Mouse (Mus musculus): ENCODE results near the gene Macrod1. TPM values are rescaled to one million over a fixed set of nuclear protein-coding genes. Genes with fewer than 3 reads are reported as not detected.
"Not testable (repeated sequence)": the region's sequence is repeated elsewhere in the genome, so short reads cannot be mapped to it uniquely, and the experiment has no call there.

Macrod1 gene
- polyA plus RNA-seq, 1 experiment from 2014 or later: 3.6 TPM

GRCm38 (mm10) chr19:7044706-7045105 is 11.9 kb upstream of the Macrod1 start:
- Histone ChIP-seq H3K4me1 (replicated peaks; ENCODE audit: control insufficient read depth, insufficient read depth, low read length) (no peaks in the 10 kb centered on the region), H3K36me3 (ENCODE audit: control insufficient read depth, insufficient read depth, low read length) (no peaks in the 10 kb centered on the region), H3K27me3 (ENCODE audit: control insufficient read depth, insufficient read depth, low read length) (no peaks in the 10 kb centered on the region), H3K4me3 (ENCODE audit: low read depth, low read length) (no peak overlapping the region), H3K9me3 (ENCODE audit: control insufficient read depth, low read length) (no peaks in the 10 kb centered on the region), H3K9ac (ENCODE audit: low read length) (no peak overlapping the region), H3K27ac (ENCODE audit: low read depth, low read length) (no peak overlapping the region), H3K4me2 (ENCODE audit: low read depth, low read length, severe bottlenecking) (no peak overlapping the region)
- 31% methylated on average over 4 of the region's 4 CpGs for WGBS
- DNase-seq (ENCODE audit: low spot score) (no peak), ATAC-seq (replicated peaks; ENCODE audit: low FRiP score) (no peak)

GRCm38 (mm10) chr19:7053382-7053781 is 3.2 kb upstream of the Macrod1 start:
- ATAC-seq (replicated peaks; ENCODE audit: low FRiP score); H3K4me2 ChIP-seq (ENCODE audit: low read depth, low read length, severe bottlenecking); H3K4me3 ChIP-seq (ENCODE audit: low read depth, low read length); H3K9ac ChIP-seq (ENCODE audit: low read length); H3K9me3 ChIP-seq (ENCODE audit: control insufficient read depth, low read length); DNase-seq (ENCODE audit: low spot score); H3K27ac ChIP-seq (ENCODE audit: low read depth, low read length); H3K27me3 ChIP-seq (ENCODE audit: control insufficient read depth, insufficient read depth, low read length); H3K36me3 ChIP-seq (ENCODE audit: control insufficient read depth, insufficient read depth, low read length): not testable (repeated sequence)
- 82% methylated on average over 4 of the region's 4 CpGs for whole genome bisulfite sequencing
- H3K4me1 ChIP-seq (replicated peaks; ENCODE audit: control insufficient read depth, insufficient read depth, low read length): peaks cover 17% of the 10 kb centered on the region

GRCm38 (mm10) chr19:7054772-7055171 is 1.8 kb upstream of the Macrod1 start:
- Histone ChIP-seq H3K27me3 (ENCODE audit: control insufficient read depth, insufficient read depth, low read length) (peaks cover 5% of the 10 kb centered on the region; the same call in 1 of the 2 replicates), H3K4me1 (replicated peaks; ENCODE audit: control insufficient read depth, insufficient read depth, low read length) (peaks cover 19% of the 10 kb centered on the region), H3K9ac (ENCODE audit: low read length) (no peak overlapping the region), H3K9me3 (ENCODE audit: control insufficient read depth, low read length) (no peaks in the 10 kb centered on the region), H3K27ac (ENCODE audit: low read depth, low read length) (no peak overlapping the region), H3K36me3 (ENCODE audit: control insufficient read depth, insufficient read depth, low read length) (no peaks in the 10 kb centered on the region), H3K4me2 (ENCODE audit: low read depth, low read length, severe bottlenecking) (no peak overlapping the region), H3K4me3 (ENCODE audit: low read depth, low read length) (no peak overlapping the region)
- ATAC-seq (replicated peaks; ENCODE audit: low FRiP score) (no peak), DNase-seq (ENCODE audit: low spot score) (no peak)
- WGBS: 74% methylated on average over 10 of the region's 10 CpGs

GRCm38 (mm10) chr19:7055173-7055572 is 1.4 kb upstream of the Macrod1 start:
- H3K4me2 ChIP-seq (ENCODE audit: low read depth, low read length, severe bottlenecking): no peak overlapping the region
- ATAC-seq (replicated peaks; ENCODE audit: low FRiP score) (no peak), DNase-seq (ENCODE audit: low spot score) (no peak)
- 44% methylated on average over 3 of the region's 3 CpGs for WGBS
- H3K36me3 ChIP-seq (ENCODE audit: control insufficient read depth, insufficient read depth, low read length): no peaks in the 10 kb centered on the region
- no peak overlapping the region for H3K27ac ChIP-seq (ENCODE audit: low read depth, low read length)
- peaks cover 6% of the 10 kb centered on the region; the same call in 1 of the 2 replicates for H3K27me3 ChIP-seq (ENCODE audit: control insufficient read depth, insufficient read depth, low read length)
- H3K4me3 ChIP-seq (ENCODE audit: low read depth, low read length): no peak overlapping the region
- H3K9me3 ChIP-seq (ENCODE audit: control insufficient read depth, low read length): no peaks in the 10 kb centered on the region
- peaks cover 19% of the 10 kb centered on the region for H3K4me1 ChIP-seq (replicated peaks; ENCODE audit: control insufficient read depth, insufficient read depth, low read length)
- H3K9ac ChIP-seq (ENCODE audit: low read length): no peak overlapping the region

GRCm38 (mm10) chr19:7057126-7057721 is 614 bp downstream of the Macrod1 start:
- ATAC-seq (replicated peaks; ENCODE audit: low FRiP score) (peak; percentile 47), DNase-seq (ENCODE audit: low spot score) (no peak)
- Histone ChIP-seq H3K9ac (ENCODE audit: low read length) (peak overlapping the region; percentile 47), H3K4me1 (replicated peaks; ENCODE audit: control insufficient read depth, insufficient read depth, low read length) (peaks cover 19% of the 10 kb centered on the region), H3K9me3 (ENCODE audit: control insufficient read depth, low read length) (no peaks in the 10 kb centered on the region), H3K27ac (ENCODE audit: low read depth, low read length) (no peak overlapping the region), H3K4me3 (ENCODE audit: low read depth, low read length) (peak overlapping the region; percentile 59), H3K4me2 (ENCODE audit: low read depth, low read length, severe bottlenecking) (peak overlapping the region; percentile 99), H3K27me3 (ENCODE audit: control insufficient read depth, insufficient read depth, low read length) (peaks cover 6% of the 10 kb centered on the region; the same call in 1 of the 2 replicates), H3K36me3 (ENCODE audit: control insufficient read depth, insufficient read depth, low read length) (no peaks in the 10 kb centered on the region)
- WGBS: 2% methylated on average over 16 of the region's 16 CpGs

- Histone ChIP-seq H3K27me3 (ENCODE audit: control insufficient read depth, insufficient read depth, low read length) (peaks cover 6% of the 10 kb centered on the region; the same call in 1 of the 2 replicates), H3K9ac (ENCODE audit: low read length) (no peak overlapping the region), H3K9me3 (ENCODE audit: control insufficient read depth, low read length) (no peaks in the 10 kb centered on the region), H3K36me3 (ENCODE audit: control insufficient read depth, insufficient read depth, low read length) (no peaks in the 10 kb centered on the region), H3K4me3 (ENCODE audit: low read depth, low read length) (peak overlapping the region; percentile 59; the same call in 1 of the 2 replicates), H3K27ac (ENCODE audit: low read depth, low read length) (no peak overlapping the region), H3K4me1 (replicated peaks; ENCODE audit: control insufficient read depth, insufficient read depth, low read length) (peaks cover 19% of the 10 kb centered on the region), H3K4me2 (ENCODE audit: low read depth, low read length, severe bottlenecking) (peak overlapping the region; percentile 99)
- DNase-seq (ENCODE audit: low spot score): peak; percentile 90
- 0% methylated on average over 15 of the region's 15 CpGs for WGBS
- ATAC-seq (replicated peaks; ENCODE audit: low FRiP score): peak; percentile 81
Observed at GRCm38 (mm10) chr19:7057722-7058207, 1.2 kb downstream of the Macrod1 start.

GRCm38 (mm10) chr19:7058541-7058940 is 1.9 kb downstream of the Macrod1 start:
- ATAC-seq (replicated peaks; ENCODE audit: low FRiP score): no peak
- H3K9ac ChIP-seq (ENCODE audit: low read length): no peak overlapping the region
- peaks cover 6% of the 10 kb centered on the region; the same call in 1 of the 2 replicates for H3K27me3 ChIP-seq (ENCODE audit: control insufficient read depth, insufficient read depth, low read length)
- H3K4me2 ChIP-seq (ENCODE audit: low read depth, low read length, severe bottlenecking): peak overlapping the region; percentile 99
- H3K4me3 ChIP-seq (ENCODE audit: low read depth, low read length): no peak overlapping the region
- H3K36me3 ChIP-seq (ENCODE audit: control insufficient read depth, insufficient read depth, low read length): no peaks in the 10 kb centered on the region
- H3K27ac ChIP-seq (ENCODE audit: low read depth, low read length): no peak overlapping the region
- DNase-seq (ENCODE audit: low spot score): no peak
- peaks cover 19% of the 10 kb centered on the region for H3K4me1 ChIP-seq (replicated peaks; ENCODE audit: control insufficient read depth, insufficient read depth, low read length)
- H3K9me3 ChIP-seq (ENCODE audit: control insufficient read depth, low read length): no peaks in the 10 kb centered on the region
- 55% methylated on average over 6 of the region's 6 CpGs for WGBS

GRCm38 (mm10) chr19:7062110-7062509 is 5.5 kb downstream of the Macrod1 start:
- peaks cover 7% of the 10 kb centered on the region; the same call in 1 of the 2 replicates for H3K27me3 ChIP-seq (ENCODE audit: control insufficient read depth, insufficient read depth, low read length)
- H3K27ac ChIP-seq (ENCODE audit: low read depth, low read length): no peak overlapping the region
- no peak overlapping the region for H3K4me3 ChIP-seq (ENCODE audit: low read depth, low read length)
- 92% methylated on average over 5 of the region's 5 CpGs for WGBS
- peaks cover 27% of the 10 kb centered on the region for H3K4me1 ChIP-seq (replicated peaks; ENCODE audit: control insufficient read depth, insufficient read depth, low read length)
- H3K36me3 ChIP-seq (ENCODE audit: control insufficient read depth, insufficient read depth, low read length): no peaks in the 10 kb centered on the region
- no peak overlapping the region for H3K4me2 ChIP-seq (ENCODE audit: low read depth, low read length, severe bottlenecking)
- no peak for DNase-seq (ENCODE audit: low spot score)
- H3K9ac ChIP-seq (ENCODE audit: low read length): no peak overlapping the region
- no peaks in the 10 kb centered on the region for H3K9me3 ChIP-seq (ENCODE audit: control insufficient read depth, low read length)
- no peak for ATAC-seq (replicated peaks; ENCODE audit: low FRiP score)

GRCm38 (mm10) chr19:7062916-7063315 is 6.3 kb downstream of the Macrod1 start:
- Histone ChIP-seq H3K27me3 (ENCODE audit: control insufficient read depth, insufficient read depth, low read length) (peaks cover 6% of the 10 kb centered on the region; the same call in 1 of the 2 replicates), H3K4me3 (ENCODE audit: low read depth, low read length) (no peak overlapping the region), H3K9ac (ENCODE audit: low read length) (no peak overlapping the region), H3K27ac (ENCODE audit: low read depth, low read length) (no peak overlapping the region), H3K4me2 (ENCODE audit: low read depth, low read length, severe bottlenecking) (no peak overlapping the region), H3K4me1 (replicated peaks; ENCODE audit: control insufficient read depth, insufficient read depth, low read length) (peaks cover 27% of the 10 kb centered on the region), H3K36me3 (ENCODE audit: control insufficient read depth, insufficient read depth, low read length) (no peaks in the 10 kb centered on the region), H3K9me3 (ENCODE audit: control insufficient read depth, low read length) (no peaks in the 10 kb centered on the region)
- DNase-seq (ENCODE audit: low spot score) (no peak), ATAC-seq (replicated peaks; ENCODE audit: low FRiP score) (no peak)
- 88% methylated on average over 8 of the region's 8 CpGs for WGBS
